ENCODE assay signal across 9 mouse cellular contexts in genomic region chr10:70021667-70022066, GRCm38 (mm10).
DNase-seq lines count a peak whose midpoint lies in the region; ATAC-seq and TF ChIP-seq lines count a peak whose summit lies in the region.
"Had no signal": no experiment of that assay in that cellular context is flagged by ENCODE, and none has a peak within 500 bp of the region (broad histone marks: within the 10 kb centered on the region; RNA-seq: fewer than 3 reads in every experiment).

No protein-coding gene starts in this region.

- H3K27me3 ChIP-seq in kidney, embryonic 16.5 days (ENCODE audit: insufficient read depth, low read length), result no peaks in the 10 kb centered on the region
- H3K27me3 ChIP-seq in limb, embryonic 10.5 days (ENCODE audit: low read depth, poor library complexity, severe bottlenecking), result no peaks in the 10 kb centered on the region
- H3K27me3 ChIP-seq: embryonic facial prominence, embryonic 15.5 days had no signal

- H3K36me3 ChIP-seq in kidney, embryonic 16.5 days (ENCODE audit: insufficient read depth, low read length), result peaks cover 18% of the 10 kb centered on the region
- H3K36me3 ChIP-seq in limb, embryonic 10.5 days, result peaks cover 23% of the 10 kb centered on the region

- TF ChIP-seq CTCF in embryonic fibroblast, embryonic 13.5 days (IDR thresholded peaks at IDR 0.05; ENCODE audit: borderline replicate concordance, insufficient read depth, low read length), result peak; percentile 58; the same call in 1 of the 2 replicates

- H3K9me3 ChIP-seq in kidney, embryonic 16.5 days (ENCODE audit: low read length), result no peaks in the 10 kb centered on the region; the same call in 1 of the 2 replicates
- no peaks in the 10 kb centered on the region for H3K9me3 ChIP-seq in limb, embryonic 10.5 days (replicated peaks)
- H3K9me3 ChIP-seq: embryonic facial prominence, embryonic 15.5 days had no signal

- DNase-seq in kidney, adult 11 months, result peak; percentile 46
- DNase-seq in NIH3T3 (ENCODE audit: low read depth), result peak; percentile 76
- peak; percentile 55 to 86 for DNase-seq in kidney, postnatal 36 days
- DNase-seq in lung, postnatal 14 days, result peak; percentile 80
- peak; percentile 28 to 60 for DNase-seq in spleen, postnatal 14 days (ENCODE audit: low spot score in 2 of 2)
- no peak for DNase-seq in limb, embryonic 10.5 days (ENCODE audit: low spot score)

- no peak for TF ChIP-seq POLR2A in embryonic fibroblast, embryonic 13.5 days (IDR thresholded peaks at IDR 0.05; ENCODE audit: low read depth, low read length)

- ATAC-seq in kidney, embryonic 16.5 days (ENCODE audit: low FRiP score, low TSS enrichment), result no peak

- WGBS in kidney, embryonic 16.5 days, result 86% methylated on average over 10 of the region's 10 CpGs
- 89% methylated on average over 10 of the region's 10 CpGs for WGBS in limb, embryonic 10.5 days

- no peak overlapping the region for H3K9ac ChIP-seq in kidney, embryonic 16.5 days (replicated peaks; ENCODE audit: low read length)
- H3K9ac ChIP-seq: embryonic facial prominence, embryonic 15.5 days had no signal

- no peak overlapping the region for H3K4me2 ChIP-seq in kidney, embryonic 16.5 days (replicated peaks; ENCODE audit: low read depth, low read length)
- H3K4me2 ChIP-seq: embryonic facial prominence, embryonic 15.5 days had no signal

- no peak overlapping the region for H3K4me3 ChIP-seq in kidney, embryonic 16.5 days (ENCODE audit: low read length)
- H3K4me3 ChIP-seq in embryonic fibroblast, embryonic 13.5 days (ENCODE audit: insufficient read depth, low read length), result no peak overlapping the region
- no peak overlapping the region for H3K4me3 ChIP-seq in limb, embryonic 10.5 days
- H3K4me3 ChIP-seq: embryonic facial prominence, embryonic 15.5 days had no signal

- H3K27ac ChIP-seq in kidney, embryonic 16.5 days (ENCODE audit: low read length), result no peak overlapping the region
- H3K27ac ChIP-seq in embryonic fibroblast, embryonic 13.5 days (ENCODE audit: insufficient read depth, low read length), result no peak overlapping the region
- H3K27ac ChIP-seq in limb, embryonic 10.5 days, result no peak overlapping the region
- H3K27ac ChIP-seq: embryonic facial prominence, embryonic 15.5 days had no signal

- no peaks in the 10 kb centered on the region for H3K4me1 ChIP-seq in kidney, embryonic 16.5 days (ENCODE audit: insufficient read depth, low read length)
- H3K4me1 ChIP-seq in embryonic fibroblast, embryonic 13.5 days (ENCODE audit: control insufficient read depth, insufficient read depth, low read length), result no peaks in the 10 kb centered on the region
- no peaks in the 10 kb centered on the region for H3K4me1 ChIP-seq in limb, embryonic 10.5 days
- H3K4me1 ChIP-seq: embryonic facial prominence, embryonic 15.5 days had no signal
